Mouse (Mus musculus) CH12.LX (cell line): ENCODE measurements at regions not wholly inside any gene's neighbourhood (a gene's known extent, or its start where the extent isn't known, plus 50 kb on each side); places are given as distances from the start of the nearest gene placed in this dataset.
"Not testable (repeated sequence)": the region's sequence is repeated elsewhere in the genome, so short reads cannot be mapped to it uniquely, and the experiment has no call there.

Source experiments
- DNase-seq: peaks from one replicate; pipeline ENCODE4 v3.0.0-alpha.2; 2013; ENCODE audit errors: extremely low read depth
- H3K27ac ChIP-seq: 2 replicates; pipeline ENCODE4 v1.5.1; 2012; ENCODE audit warnings: low read depth, mild to moderate bottlenecking, control low read depth, moderate library complexity; ENCODE audit not compliant: insufficient read depth
- H3K27me3 ChIP-seq: replicated peaks from 2 replicates; pipeline ENCODE3; 2012; ENCODE audit warnings: inconsistent platforms
- H3K36me3 ChIP-seq, 2 experiments: replicated peaks in 1 of 2; 2 replicates each; pipeline versions ENCODE3 to v1.6.1; 2012; ENCODE audit warnings: inconsistent platforms in 1 of 2, low read length in 1 of 2, mild to moderate bottlenecking in 1 of 2, mixed read lengths in 1 of 2, moderate library complexity in 1 of 2; ENCODE audit not compliant: control insufficient read depth in 1 of 2, insufficient read depth in 1 of 2
- H3K4me1 ChIP-seq, 2 experiments: 2 replicates each; pipeline ENCODE4 v1.6.1; 2012; ENCODE audit warnings: inconsistent platforms in 1 of 2, moderate library complexity in 1 of 2; ENCODE audit not compliant: insufficient read depth in 2 of 2, control insufficient read depth in 1 of 2
- H3K4me2 ChIP-seq: 2 replicates; pipeline ENCODE4 v1.6.1; 2012; ENCODE audit warnings: low read depth, mild to moderate bottlenecking, control low read depth; ENCODE audit not compliant: poor library complexity, insufficient read depth, severe bottlenecking
- H3K4me3 ChIP-seq, 3 experiments: fragments of 150-350 bp in 1 of 3; sonication (generic) in 1 of 3; replicated peaks in 1 of 3; 2 replicates each; pipeline versions ENCODE3 to v1.5.1; 2011 to 2012; ENCODE audit warnings: low read depth in 2 of 3, low read length in 2 of 3, mild to moderate bottlenecking in 2 of 3, moderate library complexity in 2 of 3, control low read depth in 1 of 3, improper control_type of control experiment in 1 of 3, inconsistent platforms in 1 of 3, mixed read lengths in 1 of 3; ENCODE audit not compliant: poor library complexity in 1 of 3
- H3K79me2 ChIP-seq: replicated peaks from 2 replicates; pipeline ENCODE4 v1.6.1; 2012; ENCODE audit warnings: mild to moderate bottlenecking, moderate library complexity; ENCODE audit not compliant: control insufficient read depth, poor library complexity, insufficient read depth, severe bottlenecking; ENCODE audit errors: extremely low read depth
- H3K9ac ChIP-seq: 2 replicates; pipeline ENCODE4 v1.6.1; 2012; ENCODE audit warnings: low read depth, mild to moderate bottlenecking, control low read depth, moderate library complexity; ENCODE audit not compliant: insufficient read depth
- H3K9me3 ChIP-seq: replicated peaks from 2 replicates; pipeline ENCODE3; 2012; ENCODE audit warnings: low read length, inconsistent platforms, mixed read lengths
- E2F4 ChIP-seq: IDR thresholded peaks from 2 replicates; pipeline ENCODE4 v1.6.1; 2011; ENCODE audit warnings: low read depth, low read length, improper control_type of control experiment; ENCODE audit not compliant: insufficient replicate concordance
- ELF1 ChIP-seq: IDR thresholded peaks from 2 replicates; pipeline ENCODE4 v1.6.1; 2014; ENCODE audit warnings: low read depth, mild to moderate bottlenecking, inconsistent platforms, low read length, improper control_type of control experiment
- GABPA ChIP-seq: IDR thresholded peaks from 2 replicates; pipeline ENCODE4 v1.6.1; 2012; ENCODE audit warnings: low read depth, low read length, improper control_type of control experiment, inconsistent platforms; ENCODE audit not compliant: insufficient replicate concordance
- IRF4 ChIP-seq: IDR thresholded peaks from 2 replicates; pipeline ENCODE4 v1.6.1; 2014; ENCODE audit warnings: low read depth, mild to moderate bottlenecking, inconsistent platforms, low read length, improper control_type of control experiment
- KAT2A ChIP-seq: IDR thresholded peaks from 2 replicates; pipeline ENCODE4 v1.6.1; 2012; ENCODE audit warnings: low read length, improper control_type of control experiment, inconsistent platforms; ENCODE audit not compliant: insufficient replicate concordance
- MAFK ChIP-seq: IDR thresholded peaks from 2 replicates; pipeline ENCODE4 v1.6.1; 2011; ENCODE audit warnings: low read length, improper control_type of control experiment; ENCODE audit not compliant: insufficient replicate concordance
- MAZ ChIP-seq: IDR thresholded peaks from 2 replicates; pipeline ENCODE4 v1.6.1; 2012; ENCODE audit warnings: low read depth, mild to moderate bottlenecking, inconsistent platforms, low read length, improper control_type of control experiment, moderate library complexity
- MEF2A ChIP-seq: IDR thresholded peaks from 2 replicates; pipeline ENCODE4 v1.6.1; 2014; ENCODE audit warnings: low read depth, mild to moderate bottlenecking, inconsistent platforms, low read length, improper control_type of control experiment, borderline replicate concordance
- MXI1 ChIP-seq: IDR thresholded peaks from 2 replicates; pipeline ENCODE4 v1.6.1; 2011; ENCODE audit warnings: mild to moderate bottlenecking, low read depth, low read length, improper control_type of control experiment
- TBP ChIP-seq: conservative IDR thresholded peaks from 2 replicates; pipeline ENCODE4 v1.6.1; 2011; ENCODE audit warnings: low read depth, low read length, improper control_type of control experiment
- UBTF ChIP-seq: IDR thresholded peaks from 2 replicates; pipeline ENCODE4 v1.6.1; 2012; ENCODE audit warnings: low read depth, mild to moderate bottlenecking, inconsistent platforms, low read length, improper control_type of control experiment, moderate library complexity
- USF1 ChIP-seq: IDR thresholded peaks from 2 replicates; pipeline ENCODE4 v1.6.1; 2014; ENCODE audit warnings: low read depth, mild to moderate bottlenecking, inconsistent platforms, low read length, improper control_type of control experiment
- USF2 ChIP-seq: conservative IDR thresholded peaks from 2 replicates; pipeline ENCODE4 v1.6.1; 2011; ENCODE audit warnings: low read depth, low read length, improper control_type of control experiment
- ZMIZ1 ChIP-seq: IDR thresholded peaks from 2 replicates; pipeline ENCODE4 v1.6.1; 2012; ENCODE audit warnings: low read depth, mild to moderate bottlenecking, inconsistent platforms, low read length, improper control_type of control experiment
- dilution Hi-C: fragments of 300-500 bp; cut with MboI; formaldehyde crosslinking; loops from 2 replicates; pipeline ENCODE4 v1.14.3; 2020; ENCODE audit warnings: low sequenced_read_pairs; ENCODE audit not compliant: extremely low pct_unique_long_range_greater_than_20kb, extremely low pct_ligation_motif_present
- in situ Hi-C: fragments of 300-500 bp; cut with MboI; formaldehyde crosslinking; loops from 3 replicates; pipeline ENCODE4 v1.14.3; 2019; ENCODE audit warnings: low sequenced_read_pairs, low pct_ligation_motif_present, low pct_unique_long_range_greater_than_20kb, mixed read lengths

- H3K79me2 ChIP-seq: no peaks in the 10 kb centered on the region
- dilution Hi-C loops: no loop called here
- no peaks in the 10 kb centered on the region for H3K36me3 ChIP-seq
- H3K4me2 ChIP-seq: no peak overlapping the region
- no peaks in the 10 kb centered on the region for H3K27me3 ChIP-seq
- H3K4me3 ChIP-seq: no peak overlapping the region
- H3K27ac ChIP-seq: no peak overlapping the region
- in situ Hi-C loops: no loop called here
- H3K4me1 ChIP-seq: no peaks in the 10 kb centered on the region
- TF ChIP-seq GABPA: no peak
- H3K9ac ChIP-seq: no peak overlapping the region
- peaks cover 19% of the 10 kb centered on the region for H3K9me3 ChIP-seq
- DNase-seq: no peak
Observed at GRCm38 (mm10) chr17:62160301-62160700, 720.8 kb downstream of the Efna5 start.

- no peak overlapping the region for H3K4me3 ChIP-seq
- in situ Hi-C loops: no loop called here
- TF ChIP-seq UBTF: no peak
- no peak for TF ChIP-seq IRF4
- no peak for TF ChIP-seq KAT2A
- no peak for TF ChIP-seq MXI1
- TF ChIP-seq MAFK: no peak
- no peak for TF ChIP-seq ELF1
- TF ChIP-seq USF2: no peak
- TF ChIP-seq USF1: no peak
- TF ChIP-seq MAZ: no peak
- no peak for TF ChIP-seq TBP
- TF ChIP-seq E2F4: no peak
- TF ChIP-seq MEF2A: no peak
- TF ChIP-seq ZMIZ1: no peak
- H3K9ac ChIP-seq: no peak overlapping the region
- peaks cover 42% of the 10 kb centered on the region for H3K9me3 ChIP-seq
- no peaks in the 10 kb centered on the region for H3K4me1 ChIP-seq
- no peak overlapping the region for H3K4me2 ChIP-seq
- no peaks in the 10 kb centered on the region for H3K27me3 ChIP-seq
- no peaks in the 10 kb centered on the region for H3K36me3 ChIP-seq
- dilution Hi-C loops: no loop called here
- H3K79me2 ChIP-seq: no peaks in the 10 kb centered on the region
- no peak for DNase-seq
- no peak overlapping the region for H3K27ac ChIP-seq
Observed at GRCm38 (mm10) chr17:62135050-62135449, 746.1 kb downstream of the Efna5 start.

DNA sequence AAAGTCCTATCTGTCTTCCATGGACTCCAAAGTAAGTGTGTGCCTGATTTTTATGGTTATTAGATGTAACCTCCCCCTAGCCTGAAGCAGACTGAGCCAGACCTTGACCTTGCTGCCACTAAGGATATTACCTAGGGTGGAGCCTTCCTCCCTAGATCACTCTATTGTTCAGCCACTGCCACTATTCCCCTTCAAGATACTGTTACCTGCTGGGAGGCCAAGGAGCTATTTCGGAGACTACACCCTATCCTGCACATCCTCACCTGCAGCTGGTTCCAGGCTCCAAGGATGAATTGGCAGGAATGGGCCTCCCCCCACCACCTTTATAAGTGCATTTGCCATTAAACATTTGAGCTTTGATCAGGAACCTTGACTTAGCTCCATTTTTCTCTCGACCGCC lies 769.4 kb downstream of the Efna5 start:
- H3K27ac ChIP-seq, H3K36me3 ChIP-seq, H3K9ac ChIP-seq, H3K4me2 ChIP-seq, DNase-seq, H3K4me3 ChIP-seq, H3K27me3 ChIP-seq, H3K4me1 ChIP-seq, H3K79me2 ChIP-seq, in situ Hi-C loops, dilution Hi-C loops: not testable (repeated sequence)
- H3K9me3 ChIP-seq: peaks cover 12% of the 10 kb centered on the region
